Mouse (Mus musculus) right cerebral cortex, postnatal 14 days (tissue): ENCODE data around the gene B4galt5.

Experiments
- DNase-seq: peaks from one replicate; pipeline ENCODE4 v3.0.0; 2022

The B4galt5 gene

GRCm38 (mm10) chr2:167331432-167331921 is 17.5 kb downstream of the B4galt5 start:
- DNase-seq = no peak

GRCm38 (mm10) chr2:167330581-167330980 is 18.4 kb downstream of the B4galt5 start:
- DNase-seq = no peak

GRCm38 (mm10) chr2:167329478-167330262 is 19.3 kb downstream of the B4galt5 start:
- DNase-seq = no peak

- no peak for DNase-seq
Observed at GRCm38 (mm10) chr2:167328340-167328739, 20.6 kb downstream of the B4galt5 start.

GRCm38 (mm10) chr2:167326582-167326981 is 22.4 kb downstream of the B4galt5 start:
- DNase-seq = no peak

- no peak for DNase-seq
Observed at GRCm38 (mm10) chr2:167324151-167324930, 24.6 kb downstream of the B4galt5 start.

GRCm38 (mm10) chr2:167323116-167323515 is 25.9 kb downstream of the B4galt5 start:
- DNase-seq = no peak

GRCm38 (mm10) chr2:167321372-167321771 is 27.6 kb downstream of the B4galt5 start:
- DNase-seq = no peak

GRCm38 (mm10) chr2:167318981-167319380 is 30.0 kb downstream of the B4galt5 start:
- no peak for DNase-seq

- no peak for DNase-seq
Observed at GRCm38 (mm10) chr2:167316724-167317187, 32.2 kb downstream of the B4galt5 start.

GRCm38 (mm10) chr2:167314491-167314890 is 34.5 kb downstream of the B4galt5 start:
- DNase-seq = no peak

- DNase-seq = no peak
Observed at GRCm38 (mm10) chr2:167313501-167314326, 35.3 kb downstream of the B4galt5 start.

- DNase-seq = no peak
Observed at GRCm38 (mm10) chr2:167310121-167310520, 38.9 kb downstream of the B4galt5 start.

GRCm38 (mm10) chr2:167309286-167309685 is 39.7 kb downstream of the B4galt5 start:
- DNase-seq = no peak

- DNase-seq = no peak
Observed at GRCm38 (mm10) chr2:167307716-167308115, 41.3 kb downstream of the B4galt5 start.

- no peak for DNase-seq
Observed at GRCm38 (mm10) chr2:167306626-167307541, 42.1 kb downstream of the B4galt5 start.

- no peak for DNase-seq
Observed at GRCm38 (mm10) chr2:167306273-167306594, 42.7 kb downstream of the B4galt5 start.

GRCm38 (mm10) chr2:167305382-167306272 is 43.4 kb downstream of the B4galt5 start:
- no peak for DNase-seq

- DNase-seq = no peak
Observed at GRCm38 (mm10) chr2:167304651-167305381, 44.2 kb downstream of the B4galt5 start.

- no peak for DNase-seq
Observed at GRCm38 (mm10) chr2:167303806-167304205, 45.2 kb downstream of the B4galt5 start.
